Comparison of ENCODE assay signal across 10 mouse cellular contexts in the genomic region with DNA sequence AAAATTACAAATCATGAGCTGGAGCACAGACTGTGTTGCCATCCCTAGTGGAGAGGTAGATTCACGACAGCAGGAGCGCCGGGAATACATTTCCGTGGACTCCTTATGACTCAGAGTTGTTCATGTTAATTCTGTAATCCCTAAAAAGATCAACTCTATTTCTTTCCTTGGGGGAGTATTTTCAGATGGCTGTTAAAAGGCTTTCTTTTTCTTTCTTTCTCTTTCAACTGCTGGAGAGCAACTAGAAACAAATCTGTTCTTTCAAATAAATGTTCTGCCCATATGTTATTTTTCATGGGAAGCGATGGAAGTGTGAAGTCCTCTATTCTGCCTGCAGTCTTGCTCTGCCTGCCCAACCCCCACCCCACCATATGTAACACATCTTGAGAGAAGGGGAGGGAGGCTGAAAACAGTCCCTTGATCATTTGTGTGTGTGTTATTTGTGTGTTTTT.
A peak's percentile ranks its signal among the peaks of the same experiment; 100 is the strongest.
DNase-seq lines count a peak whose midpoint lies in the region; ATAC-seq lines count a peak whose summit lies in the region.
"Had no signal": no experiment of that assay in that cellular context is flagged by ENCODE, and none has a peak within 500 bp of the region (broad histone marks: within the 10 kb centered on the region; RNA-seq: fewer than 3 reads in every experiment).

No protein-coding gene starts in this region.

- ATAC-seq in kidney, embryonic 15.5 days (replicated peaks; ENCODE audit: low FRiP score): peak; percentile 40; the same call in 1 of the 2 replicates
- ATAC-seq in kidney, embryonic 16.5 days (ENCODE audit: low FRiP score, low TSS enrichment): no peak; the same call in 1 of the 2 replicates

- H3K4me1 ChIP-seq in kidney, embryonic 15.5 days: no peaks in the 10 kb centered on the region
- no peaks in the 10 kb centered on the region for H3K4me1 ChIP-seq in kidney, embryonic 16.5 days (ENCODE audit: insufficient read depth, low read length)

- intact Hi-C loops in heart, postnatal 14 days (cut with DNase I): no loop called here

- DNase-seq in frontal cortex, postnatal 14 days (ENCODE audit: low spot score in 2 of 2): peak; percentile 18 to 34
- peak; percentile 47 to 64 for DNase-seq in left cerebral cortex, adult 9 months (ENCODE audit: low spot score in 2 of 2)
- DNase-seq in right cerebral cortex, postnatal 4 days: peak; percentile 61
- no peak for DNase-seq in heart, postnatal 14 days
- no peak for DNase-seq in adipocyte (ENCODE audit: low spot score)
- no peak for DNase-seq in gastrocnemius, adult 18-20 months (ENCODE audit: low spot score)
- DNase-seq: heart, postnatal 10 days had no signal

- no peaks in the 10 kb centered on the region for H3K36me3 ChIP-seq in kidney, embryonic 15.5 days
- no peaks in the 10 kb centered on the region for H3K36me3 ChIP-seq in kidney, embryonic 16.5 days (ENCODE audit: insufficient read depth, low read length)

- H3K4me2 ChIP-seq in kidney, embryonic 15.5 days: no peak overlapping the region
- no peak overlapping the region for H3K4me2 ChIP-seq in kidney, embryonic 16.5 days (replicated peaks; ENCODE audit: low read depth, low read length)

- H3K9ac ChIP-seq in kidney, embryonic 15.5 days: no peak overlapping the region
- no peak overlapping the region for H3K9ac ChIP-seq in kidney, embryonic 16.5 days (replicated peaks; ENCODE audit: low read length)

- no peak overlapping the region for H3K4me3 ChIP-seq in kidney, embryonic 15.5 days (replicated peaks)
- no peak overlapping the region for H3K4me3 ChIP-seq in kidney, embryonic 16.5 days (ENCODE audit: low read length)

- 60% methylated on average over 5 of the region's 5 CpGs for WGBS in kidney, embryonic 15.5 days
- 58% methylated on average over 5 of the region's 5 CpGs for WGBS in kidney, embryonic 16.5 days

- H3K27me3 ChIP-seq in kidney, embryonic 15.5 days: no peaks in the 10 kb centered on the region
- no peaks in the 10 kb centered on the region for H3K27me3 ChIP-seq in kidney, embryonic 16.5 days (ENCODE audit: insufficient read depth, low read length)
- H3K27me3 ChIP-seq: CH12.LX had no signal

- H3K9me3 ChIP-seq in kidney, embryonic 15.5 days (replicated peaks): no peaks in the 10 kb centered on the region
- no peaks in the 10 kb centered on the region for H3K9me3 ChIP-seq in kidney, embryonic 16.5 days (ENCODE audit: low read length)

- H3K27ac ChIP-seq in kidney, embryonic 15.5 days: no peak overlapping the region
- no peak overlapping the region for H3K27ac ChIP-seq in kidney, embryonic 16.5 days (ENCODE audit: low read length)

Comparison
In these comparisons a context has a peak if more than half of its experiments do, and no peak if none do; other contexts are left out.
1. DNase-seq: peak in frontal cortex, postnatal 14 days (2 of 2), left cerebral cortex, adult 9 months (2 of 2) and right cerebral cortex, postnatal 4 days (single experiment); none in heart, postnatal 14 days (0 of 2), adipocyte (single experiment) and gastrocnemius, adult 18-20 months (single experiment).